Mouse (Mus musculus) right cerebral cortex, adult 18-20 months (tissue): ENCODE data around the gene Tac2.

Experiments used
- DNase-seq: peaks from one replicate; pipeline ENCODE4 v3.0.0; 2022; ENCODE audit warnings: mixed read lengths

Tac2 gene

GRCm38 (mm10) chr10:127724178-127724577 lies at the start of gene Tac2:
Gene Tac2, plus strand, starts transcription at chr10:127724478.
- no peak for DNase-seq

GRCm38 (mm10) chr10:127674794-127675522 lies 49.3 kb upstream of the Tac2 start:
- peak; percentile 91 for DNase-seq

GRCm38 (mm10) chr10:127675859-127676398 lies 48.3 kb upstream of the Tac2 start:
- DNase-seq: no peak

GRCm38 (mm10) chr10:127676691-127677548 lies 47.4 kb upstream of the Tac2 start:
- peak; percentile 97 for DNase-seq

GRCm38 (mm10) chr10:127677591-127678336 lies 46.5 kb upstream of the Tac2 start:
- peak; percentile 60 for DNase-seq

GRCm38 (mm10) chr10:127679208-127679607 lies 45.1 kb upstream of the Tac2 start:
- DNase-seq: no peak

- no peak for DNase-seq
Measured at GRCm38 (mm10) chr10:127679881-127680280, 44.4 kb upstream of the Tac2 start.

- DNase-seq: no peak
Measured at GRCm38 (mm10) chr10:127682886-127683285, 41.4 kb upstream of the Tac2 start.

- DNase-seq: no peak
Measured at GRCm38 (mm10) chr10:127691053-127691452, 33.2 kb upstream of the Tac2 start.

- peak; percentile 12 for DNase-seq
Measured at GRCm38 (mm10) chr10:127694636-127695035, 29.6 kb upstream of the Tac2 start.

- no peak for DNase-seq
Measured at GRCm38 (mm10) chr10:127695775-127696174, 28.5 kb upstream of the Tac2 start.

- no peak for DNase-seq
Measured at GRCm38 (mm10) chr10:127698966-127699365, 25.3 kb upstream of the Tac2 start.

- DNase-seq: no peak
Measured at GRCm38 (mm10) chr10:127703299-127703698, 21.0 kb upstream of the Tac2 start.

GRCm38 (mm10) chr10:127704293-127704692 lies 20.0 kb upstream of the Tac2 start:
- no peak for DNase-seq

GRCm38 (mm10) chr10:127704766-127705220 lies 19.5 kb upstream of the Tac2 start, which contains the start of gene Myo1a:
Gene Myo1a, plus strand, starts transcription at chr10:127705170.
- no peak for DNase-seq

GRCm38 (mm10) chr10:127705783-127706182 lies 18.5 kb upstream of the Tac2 start:
- DNase-seq: no peak

- no peak for DNase-seq
Measured at GRCm38 (mm10) chr10:127707721-127708120, 16.6 kb upstream of the Tac2 start.

GRCm38 (mm10) chr10:127708850-127709370 lies 15.4 kb upstream of the Tac2 start:
- DNase-seq: no peak

- DNase-seq: no peak
Measured at GRCm38 (mm10) chr10:127710331-127710730, 13.9 kb upstream of the Tac2 start.

- DNase-seq: no peak
Measured at GRCm38 (mm10) chr10:127712736-127713135, 11.5 kb upstream of the Tac2 start.

- peak; percentile 35 for DNase-seq
Measured at GRCm38 (mm10) chr10:127721671-127722418, 2.4 kb upstream of the Tac2 start.

GRCm38 (mm10) chr10:127725136-127725535 lies 858 bp downstream of the Tac2 start:
- DNase-seq: no peak
